Mouse (Mus musculus) G1E (cell line): ENCODE results near the gene Afdn.

Experiments
- CTCF ChIP-seq: IDR thresholded peaks from 2 replicates; pipeline ENCODE4 v1.5.1; 2012; ENCODE audit warnings: low read depth, low read length, inconsistent platforms, mixed read lengths
- GATA1 ChIP-seq: IDR thresholded peaks from 2 replicates; pipeline ENCODE4 v1.6.1; 2012; ENCODE audit warnings: borderline replicate concordance, low read length, inconsistent platforms, mixed read lengths
- TAL1 ChIP-seq: conservative IDR thresholded peaks from 2 replicates; pipeline ENCODE4 v1.6.1; 2012; ENCODE audit warnings: low read depth, low read length, inconsistent platforms, mixed read lengths

GRCm38 (mm10) chr17:13817789-13818188 lies 57.5 kb downstream of the Afdn start:
- no peak for TF ChIP-seq CTCF
- no peak for TF ChIP-seq TAL1
- TF ChIP-seq GATA1: no peak
